Mouse (Mus musculus): ENCODE results near the gene Flywch2. TPM values are rescaled to one million over a fixed set of nuclear protein-coding genes. Genes with fewer than 3 reads are reported as not detected.
"Not testable (repeated sequence)": the region's sequence is repeated elsewhere in the genome, so short reads cannot be mapped to it uniquely, and the experiment has no call there.

Flywch2 gene
- polyA plus RNA-seq, 1 experiment from 2014 or later, result 37.2 TPM

GRCm38 (mm10) chr17:23788973-23789372 is 3.1 kb upstream of the Flywch2 start:
- Histone ChIP-seq H3K4me2 (replicated peaks) (no peak overlapping the region), H3K27me3 (no peaks in the 10 kb centered on the region), H3K36me3 (no peaks in the 10 kb centered on the region), H3K9me3 (no peaks in the 10 kb centered on the region), H3K27ac (replicated peaks) (no peak overlapping the region), H3K9ac (replicated peaks) (no peak overlapping the region), H3K4me3 (no peak overlapping the region), H3K4me1 (peaks cover 25% of the 10 kb centered on the region)
- 93% methylated on average over 4 of the region's 4 CpGs for WGBS
- no peak for ATAC-seq (ENCODE audit: low FRiP score, low read depth)

- WGBS, result 11% methylated on average over 13 of the region's 13 CpGs
Observed at GRCm38 (mm10) chr17:23786510-23786931, 640 bp upstream of the Flywch2 start.

GRCm38 (mm10) chr17:23783352-23783751 is 2.5 kb downstream of the Flywch2 start:
- Histone ChIP-seq H3K27me3 (no peaks in the 10 kb centered on the region), H3K9me3 (no peaks in the 10 kb centered on the region), H3K4me1 (peaks cover 8% of the 10 kb centered on the region; the same call in 1 of the 2 replicates), H3K4me3 (no peak overlapping the region), H3K36me3 (no peaks in the 10 kb centered on the region), H3K4me2 (replicated peaks) (no peak overlapping the region), H3K9ac (replicated peaks) (no peak overlapping the region), H3K27ac (replicated peaks) (no peak overlapping the region)
- ATAC-seq (ENCODE audit: low FRiP score, low read depth), result no peak

More at GRCm38 (mm10) chr17:23786510-23786931, 640 bp upstream of the Flywch2 start:
- Histone ChIP-seq H3K4me1 (peaks cover 25% of the 10 kb centered on the region), H3K9me3 (no peaks in the 10 kb centered on the region), H3K9ac (replicated peaks) (peak overlapping the region; percentile 69; the same call in 1 of the 2 replicates), H3K4me3 (peak overlapping the region; percentile 59), H3K27ac (replicated peaks) (peak overlapping the region; percentile 71), H3K4me2 (replicated peaks) (peak overlapping the region; percentile 68), H3K36me3 (no peaks in the 10 kb centered on the region), H3K27me3 (no peaks in the 10 kb centered on the region)
- peak; percentile 55 for ATAC-seq (ENCODE audit: low FRiP score, low read depth)

- H3K27ac ChIP-seq (replicated peaks), result no peak overlapping the region
- H3K36me3 ChIP-seq, result no peaks in the 10 kb centered on the region
- H3K9me3 ChIP-seq, result no peaks in the 10 kb centered on the region
- no peak overlapping the region for H3K9ac ChIP-seq (replicated peaks)
- H3K27me3 ChIP-seq, result no peaks in the 10 kb centered on the region
- H3K4me3 ChIP-seq, result no peak overlapping the region
- no peak overlapping the region for H3K4me2 ChIP-seq (replicated peaks)
- H3K4me1 ChIP-seq, result no peaks in the 10 kb centered on the region
- WGBS, result 72% methylated on average over 2 of the region's 2 CpGs
- ATAC-seq (ENCODE audit: low FRiP score, low read depth), result no peak
Observed at GRCm38 (mm10) chr17:23778447-23778846, 7.4 kb downstream of the Flywch2 start.

GRCm38 (mm10) chr17:23777141-23777540 is 8.7 kb downstream of the Flywch2 start:
- no peaks in the 10 kb centered on the region for H3K4me1 ChIP-seq
- H3K4me3 ChIP-seq, result no peak overlapping the region
- no peaks in the 10 kb centered on the region for H3K27me3 ChIP-seq
- no peaks in the 10 kb centered on the region for H3K9me3 ChIP-seq
- H3K27ac ChIP-seq (replicated peaks), result no peak overlapping the region
- H3K9ac ChIP-seq (replicated peaks), result no peak overlapping the region
- no peak for ATAC-seq (ENCODE audit: low FRiP score, low read depth)
- WGBS, result 95% methylated on average over 2 of the region's 2 CpGs
- H3K4me2 ChIP-seq (replicated peaks), result no peak overlapping the region
- no peaks in the 10 kb centered on the region for H3K36me3 ChIP-seq

GRCm38 (mm10) chr17:23776216-23776615 is 9.7 kb downstream of the Flywch2 start:
- Histone ChIP-seq H3K36me3 (no peaks in the 10 kb centered on the region), H3K27me3 (no peaks in the 10 kb centered on the region), H3K27ac (replicated peaks) (no peak overlapping the region), H3K9me3 (no peaks in the 10 kb centered on the region), H3K4me2 (replicated peaks) (no peak overlapping the region), H3K4me3 (no peak overlapping the region), H3K9ac (replicated peaks) (no peak overlapping the region), H3K4me1 (no peaks in the 10 kb centered on the region)
- 77% methylated on average over 10 of the region's 10 CpGs for WGBS
- no peak for ATAC-seq (ENCODE audit: low FRiP score, low read depth)

GRCm38 (mm10) chr17:23774090-23774489 is 11.8 kb downstream of the Flywch2 start:
- ATAC-seq (ENCODE audit: low FRiP score, low read depth), result 0 out of 2 replicates have a peak, but pooled peaks have one; percentile 27
- H3K36me3 ChIP-seq, result 0 out of 2 replicates have a peak, but pooled peaks cover under 1% of the 10 kb centered on the region
- no peak overlapping the region for H3K4me3 ChIP-seq
- no peak overlapping the region for H3K9ac ChIP-seq (replicated peaks)
- no peaks in the 10 kb centered on the region for H3K27me3 ChIP-seq
- no peak overlapping the region for H3K4me2 ChIP-seq (replicated peaks)
- WGBS, result 6% methylated on average over 12 of the region's 12 CpGs
- H3K27ac ChIP-seq (replicated peaks), result no peak overlapping the region
- H3K9me3 ChIP-seq, result no peaks in the 10 kb centered on the region
- peaks cover 13% of the 10 kb centered on the region for H3K4me1 ChIP-seq

- WGBS, result 71% methylated on average over 6 of the region's 6 CpGs
- Histone ChIP-seq H3K36me3 (0 out of 2 replicates have a peak, but pooled peaks cover 5% of the 10 kb centered on the region), H3K9ac (replicated peaks) (no peak overlapping the region), H3K4me1 (peaks cover 13% of the 10 kb centered on the region), H3K4me3 (no peak overlapping the region), H3K27ac (replicated peaks) (no peak overlapping the region), H3K27me3 (no peaks in the 10 kb centered on the region), H3K9me3 (no peaks in the 10 kb centered on the region), H3K4me2 (replicated peaks) (no peak overlapping the region)
- ATAC-seq (ENCODE audit: low FRiP score, low read depth), result no peak
Observed at GRCm38 (mm10) chr17:23773676-23774075, 12.2 kb downstream of the Flywch2 start.

GRCm38 (mm10) chr17:23772219-23772556 is 13.7 kb downstream of the Flywch2 start:
- peak overlapping the region; percentile 59 for H3K4me2 ChIP-seq (replicated peaks)
- not testable (repeated sequence) for H3K27me3 ChIP-seq; ATAC-seq (ENCODE audit: low FRiP score, low read depth); H3K9ac ChIP-seq (replicated peaks); H3K9me3 ChIP-seq; H3K27ac ChIP-seq (replicated peaks)
- 0 out of 2 replicates have a peak, but pooled peaks cover 12% of the 10 kb centered on the region for H3K36me3 ChIP-seq
- H3K4me3 ChIP-seq, result peak overlapping the region; percentile 81; the same call in 1 of the 2 replicates
- 77% methylated on average over 2 of the region's 2 CpGs for WGBS
- H3K4me1 ChIP-seq, result peaks cover 13% of the 10 kb centered on the region

- Histone ChIP-seq H3K9me3 (no peaks in the 10 kb centered on the region), H3K4me2 (replicated peaks) (peak within 1 kb of the TSS; percentile 59), H3K27ac (replicated peaks) (peak within 1 kb of the TSS; percentile 88), H3K36me3 (0 out of 2 replicates have a peak, but pooled peaks cover 16% of the 10 kb centered on the region), H3K4me3 (peak within 1 kb of the TSS; percentile 81), H3K4me1 (peaks cover 13% of the 10 kb centered on the region), H3K9ac (replicated peaks) (peak within 1 kb of the TSS; percentile 90), H3K27me3 (no peaks in the 10 kb centered on the region)
- peak; percentile 98 for ATAC-seq (ENCODE audit: low FRiP score, low read depth)
- WGBS, result 4% methylated on average over 56 of the region's 58 CpGs
Observed at GRCm38 (mm10) chr17:23771284-23772218, 14.3 kb downstream of the Flywch2 start, which contains the start of gene Flywch1. Flywch1 (minus strand) TSS chr17:23771602.

- H3K27me3 ChIP-seq, result no peaks in the 10 kb centered on the region
- peak overlapping the region; percentile 59 for H3K4me2 ChIP-seq (replicated peaks)
- peak overlapping the region; percentile 81 for H3K4me3 ChIP-seq
- H3K9ac ChIP-seq (replicated peaks), result peak overlapping the region; percentile 90
- 0 out of 2 replicates have a peak, but pooled peaks cover 18% of the 10 kb centered on the region for H3K36me3 ChIP-seq
- H3K9me3 ChIP-seq, result no peaks in the 10 kb centered on the region
- WGBS, result under 1% methylated on average over 19 of the region's 19 CpGs
- H3K4me1 ChIP-seq, result peaks cover 13% of the 10 kb centered on the region
- H3K27ac ChIP-seq (replicated peaks), result peak overlapping the region; percentile 88
- ATAC-seq (ENCODE audit: low FRiP score, low read depth), result no peak
Observed at GRCm38 (mm10) chr17:23770896-23771283, 15.0 kb downstream of the Flywch2 start.

GRCm38 (mm10) chr17:23770493-23770892 is 15.4 kb downstream of the Flywch2 start:
- no peak for ATAC-seq (ENCODE audit: low FRiP score, low read depth)
- H3K4me1 ChIP-seq, result peaks cover 13% of the 10 kb centered on the region
- no peaks in the 10 kb centered on the region for H3K9me3 ChIP-seq
- 5% methylated on average over 2 of the region's 2 CpGs for WGBS
- peak overlapping the region; percentile 81 for H3K4me3 ChIP-seq
- peak overlapping the region; percentile 90 for H3K9ac ChIP-seq (replicated peaks)
- H3K27me3 ChIP-seq, result no peaks in the 10 kb centered on the region
- peaks cover 22% of the 10 kb centered on the region for H3K36me3 ChIP-seq
- H3K4me2 ChIP-seq (replicated peaks), result peak overlapping the region; percentile 59
- peak overlapping the region; percentile 88 for H3K27ac ChIP-seq (replicated peaks)

Data from midbrain, embryonic 12.5 days (tissue).